Mouse (Mus musculus) spleen, adult 2 months (tissue): ENCODE measurements at regions not wholly inside any gene's neighbourhood (a gene's known extent, or its start where the extent isn't known, plus 50 kb on each side); places are given as distances from the start of the nearest gene placed in this dataset.

Source experiments
- CTCF ChIP-seq: fragments of 200-500 bp; IDR thresholded peaks from 2 replicates; pipeline ENCODE4 v1.5.1; 2011; ENCODE audit warnings: mild to moderate bottlenecking, inconsistent platforms; ENCODE audit not compliant: insufficient read depth, insufficient read length, insufficient replicate concordance; ENCODE audit errors: extremely low read depth
- POLR2A ChIP-seq: fragments of 200-500 bp; IDR thresholded peaks from 2 replicates; pipeline ENCODE4 v1.6.1; 2011; ENCODE audit warnings: low read depth, low read length, inconsistent platforms

GRCm38 (mm10) chr13:44540401-44540800, 188.9 kb upstream of the Jarid2 start:
- TF ChIP-seq CTCF: no peak
- TF ChIP-seq POLR2A: no peak
